Mouse (Mus musculus): Measurements from ENCODE around the gene Rbm4. TPM values are rescaled to one million over a fixed set of nuclear protein-coding genes. Genes with fewer than 3 reads are reported as not detected.
A peak's percentile ranks its signal among the peaks of the same experiment; 100 is the strongest.

The Rbm4 gene
- 39.8 and 46.8 TPM in 2 replicates for polyA plus RNA-seq (2016; fragmentation: Nextera tagmentation; extraction: Ambion mirVana)

DNA sequence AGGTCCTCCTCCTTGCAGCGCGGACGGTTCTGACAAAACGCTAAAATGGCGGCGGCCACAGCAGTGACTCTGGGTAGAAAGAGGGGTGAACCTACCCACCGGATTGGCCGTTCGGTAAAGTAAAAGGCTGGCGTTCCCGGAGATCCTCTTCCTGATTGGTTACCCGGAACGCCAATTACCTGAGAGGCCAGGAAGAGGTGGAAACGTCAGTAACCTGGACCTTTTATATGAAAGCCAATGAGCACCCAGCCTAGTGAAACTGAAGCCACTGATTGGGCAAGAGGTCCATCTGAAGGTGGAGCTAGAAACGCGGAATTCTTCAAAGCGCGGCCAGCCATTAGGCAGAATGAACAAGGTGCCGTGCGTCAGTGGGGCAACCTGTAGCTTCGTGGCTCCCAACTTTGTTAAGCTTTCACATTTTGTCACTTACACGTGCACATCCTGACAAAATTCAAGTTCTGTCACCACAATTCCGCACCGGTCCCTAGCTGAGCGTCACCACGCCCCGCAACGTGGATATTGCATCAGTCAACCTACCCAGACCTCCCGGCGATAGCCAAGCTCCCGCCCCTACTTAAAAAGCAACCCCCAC lies at the start of gene Rbm4:
Gene Rbm4 (minus strand): TSS at position 71 of the 592 bp plus-strand sequence.
- peak within 1 kb of the TSS; percentile 79 for H3K27ac ChIP-seq (ENCODE audit: poor library complexity, severe bottlenecking)
- peak; percentile 97 for ATAC-seq (ENCODE audit: insufficient number of reproducible peaks, low FRiP score)
- peak within 1 kb of the TSS; percentile 84 for H3K9ac ChIP-seq
- H3K9me3 ChIP-seq (replicated peaks) = no peaks in the 10 kb centered on the region
- H3K36me3 ChIP-seq = peaks cover 41% of the 10 kb centered on the region
- H3K4me3 ChIP-seq = peak within 1 kb of the TSS; percentile 91
- H3K27me3 ChIP-seq (replicated peaks) = no peaks in the 10 kb centered on the region
- H3K4me1 ChIP-seq (replicated peaks) = peaks cover 29% of the 10 kb centered on the region
- peak within 1 kb of the TSS; percentile 75 for H3K4me2 ChIP-seq
- WGBS = under 1% methylated on average over 31 of the region's 31 CpGs

DNA sequence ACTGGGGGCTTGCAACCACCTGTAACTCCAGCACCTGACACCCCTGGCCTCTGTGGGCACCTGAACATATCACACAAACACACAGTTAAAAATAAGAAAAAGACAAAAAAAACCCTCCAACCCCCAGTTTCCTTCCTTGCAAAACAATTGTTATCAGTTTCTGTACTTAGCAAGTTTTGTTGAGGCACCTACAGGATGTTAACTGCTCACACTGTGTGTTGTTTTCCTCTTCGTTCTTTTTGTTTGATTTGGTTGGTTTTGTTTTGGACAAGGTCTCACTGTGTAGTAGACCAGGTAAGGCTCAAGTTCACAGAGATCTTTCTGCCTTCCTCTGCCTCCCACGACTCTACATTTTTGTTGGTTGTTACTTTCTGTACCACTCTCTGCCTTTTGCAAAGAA lies 48.9 kb upstream of the Rbm4 start:
- peaks cover 15% of the 10 kb centered on the region for H3K4me1 ChIP-seq (replicated peaks)
- no peak overlapping the region for H3K27ac ChIP-seq (ENCODE audit: poor library complexity, severe bottlenecking)
- H3K4me2 ChIP-seq = no peak overlapping the region
- no peaks in the 10 kb centered on the region for H3K9me3 ChIP-seq (replicated peaks)
- H3K4me3 ChIP-seq = no peak overlapping the region
- WGBS = 56% methylated on average over 2 of the region's 2 CpGs
- peaks cover 36% of the 10 kb centered on the region for H3K27me3 ChIP-seq (replicated peaks)
- ATAC-seq (ENCODE audit: insufficient number of reproducible peaks, low FRiP score) = no peak
- H3K9ac ChIP-seq = no peak overlapping the region
- H3K36me3 ChIP-seq = no peaks in the 10 kb centered on the region

DNA sequence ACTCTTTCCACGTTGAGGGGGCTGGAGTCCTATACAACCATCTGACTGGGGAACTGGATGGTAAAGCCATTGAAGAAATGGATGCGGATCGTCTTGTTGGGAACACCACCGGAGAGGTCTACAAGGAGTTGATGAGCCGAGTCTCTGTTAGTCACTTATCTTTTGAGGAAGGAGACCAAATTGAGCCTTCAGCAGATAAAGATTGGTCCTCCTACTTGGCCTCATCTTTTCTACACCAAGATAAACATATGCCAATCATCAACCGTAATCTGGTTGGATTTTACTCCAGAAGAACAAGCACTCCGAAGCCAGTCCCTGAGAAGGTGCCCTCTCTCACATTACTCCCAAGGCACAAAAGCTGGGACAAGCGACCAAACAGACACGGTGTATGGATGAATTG lies 47.1 kb upstream of the Rbm4 start:
- 76% methylated on average over 9 of the region's 9 CpGs for WGBS

DNA sequence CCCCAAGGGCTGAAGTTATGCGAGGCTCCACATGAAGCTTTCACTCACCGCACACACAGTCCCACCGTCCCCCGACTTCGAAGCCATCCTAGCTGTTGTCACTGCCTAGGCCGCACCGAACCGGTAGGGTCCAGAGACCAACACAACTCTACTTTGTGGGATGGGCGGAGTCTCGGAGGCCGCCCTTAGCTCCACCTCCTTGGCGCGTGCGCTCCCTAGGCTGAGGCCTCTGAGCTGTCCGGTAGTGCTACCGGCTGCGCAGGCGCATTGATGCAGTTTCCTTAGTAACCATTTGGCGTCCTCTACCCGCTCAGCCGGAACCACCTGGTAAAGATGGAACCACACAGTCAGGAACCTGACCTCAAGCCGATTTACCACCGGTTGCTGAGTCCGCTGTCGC lies 45.4 kb upstream of the Rbm4 start, which contains the start of the genes Ccs and Ccdc87:
Gene Ccs (minus strand): TSS at position 184 of the 400 bp plus-strand sequence.
Gene Ccdc87 (plus strand): TSS at position 218 of the 400 bp plus-strand sequence.
- under 1% methylated on average over 25 of the region's 25 CpGs for WGBS
- peak; percentile 98 for ATAC-seq (ENCODE audit: insufficient number of reproducible peaks, low FRiP score)

More for the DNA sequence above, 47.1 kb upstream of the Rbm4 start:
- Histone ChIP-seq H3K4me2 (no peak overlapping the region), H3K4me1 (replicated peaks) (peaks cover 15% of the 10 kb centered on the region), H3K4me3 (no peak overlapping the region), H3K27me3 (replicated peaks) (peaks cover 36% of the 10 kb centered on the region), H3K27ac (ENCODE audit: poor library complexity, severe bottlenecking) (no peak overlapping the region), H3K9ac (no peak overlapping the region), H3K9me3 (replicated peaks) (no peaks in the 10 kb centered on the region), H3K36me3 (peaks cover 4% of the 10 kb centered on the region)
- ATAC-seq (ENCODE audit: insufficient number of reproducible peaks, low FRiP score) = no peak

DNA sequence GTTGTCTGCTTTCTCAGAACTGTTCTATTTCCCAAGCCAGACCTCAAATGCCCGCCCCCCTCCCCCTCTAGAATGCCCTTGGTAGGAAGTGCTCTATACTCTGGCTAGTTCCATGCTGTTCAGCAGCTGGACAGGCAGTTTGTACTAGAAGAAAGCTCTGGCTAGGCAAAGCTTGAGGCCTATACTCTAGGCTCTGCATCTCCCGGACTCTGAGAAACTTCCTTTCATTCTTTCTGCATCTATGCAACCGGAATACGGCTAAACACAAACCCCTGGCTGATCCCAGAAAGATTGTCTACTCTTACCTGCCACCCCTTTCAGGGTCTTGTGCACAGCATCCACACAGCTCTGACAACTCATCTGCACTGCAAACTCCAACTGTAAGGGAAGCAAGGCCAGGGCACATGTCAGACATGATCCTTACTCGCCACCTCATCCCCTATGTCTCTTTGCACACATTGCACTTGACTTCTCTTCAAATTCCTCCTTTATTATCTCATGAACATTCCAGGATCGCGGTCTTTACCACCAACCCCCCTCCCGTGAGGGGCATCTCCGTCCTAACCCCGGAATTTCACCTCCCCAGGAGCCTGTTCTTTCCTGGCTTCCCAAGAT lies 44.9 kb upstream of the Rbm4 start:
- H3K27me3 ChIP-seq (replicated peaks) = peaks cover 36% of the 10 kb centered on the region
- H3K4me3 ChIP-seq = peak overlapping the region; percentile 54
- H3K4me1 ChIP-seq (replicated peaks) = peaks cover 15% of the 10 kb centered on the region
- H3K27ac ChIP-seq (ENCODE audit: poor library complexity, severe bottlenecking) = no peak overlapping the region
- peaks cover 4% of the 10 kb centered on the region for H3K36me3 ChIP-seq
- peak; percentile 47 for ATAC-seq (ENCODE audit: insufficient number of reproducible peaks, low FRiP score)
- no peaks in the 10 kb centered on the region for H3K9me3 ChIP-seq (replicated peaks)
- H3K9ac ChIP-seq = peak overlapping the region; percentile 81
- WGBS = 31% methylated on average over 10 of the region's 10 CpGs
- H3K4me2 ChIP-seq = peak overlapping the region; percentile 86

More for the DNA sequence above, 45.4 kb upstream of the Rbm4 start, which contains the start of the genes Ccs and Ccdc87:
- Histone ChIP-seq H3K4me2 (peak within 1 kb of the TSS; percentile 86), H3K4me3 (peak within 1 kb of the TSS; percentile 54), H3K9me3 (replicated peaks) (no peaks in the 10 kb centered on the region), H3K27me3 (replicated peaks) (peaks cover 36% of the 10 kb centered on the region), H3K9ac (peak within 1 kb of the TSS; percentile 81), H3K36me3 (peaks cover 4% of the 10 kb centered on the region), H3K27ac (ENCODE audit: poor library complexity, severe bottlenecking) (no peak within 1 kb of the TSS), H3K4me1 (replicated peaks) (peaks cover 15% of the 10 kb centered on the region)

DNA sequence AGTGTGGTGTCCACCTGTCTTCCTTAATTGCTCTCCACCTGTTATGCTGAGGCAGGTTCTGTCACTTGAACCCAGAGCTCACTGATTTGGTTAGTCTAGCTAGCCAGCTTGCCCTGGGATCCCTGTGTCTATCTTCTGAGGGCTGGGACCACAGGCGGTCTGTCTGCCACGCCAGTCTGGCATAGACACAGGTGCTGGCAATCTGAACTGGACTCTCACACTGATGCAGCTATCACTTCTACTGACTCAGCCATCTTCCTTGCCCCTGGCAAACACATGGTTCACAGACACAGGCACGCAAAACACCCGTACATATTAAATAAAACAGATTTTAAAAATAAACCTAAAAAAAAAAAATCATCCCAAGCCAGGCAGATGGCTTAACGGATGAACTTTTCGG lies 43.3 kb upstream of the Rbm4 start:
- no peak overlapping the region for H3K27ac ChIP-seq (ENCODE audit: poor library complexity, severe bottlenecking)
- H3K9me3 ChIP-seq (replicated peaks) = no peaks in the 10 kb centered on the region
- peaks cover 17% of the 10 kb centered on the region for H3K36me3 ChIP-seq
- peaks cover 15% of the 10 kb centered on the region for H3K4me1 ChIP-seq (replicated peaks)
- no peak overlapping the region for H3K9ac ChIP-seq
- H3K4me3 ChIP-seq = no peak overlapping the region
- H3K27me3 ChIP-seq (replicated peaks) = peaks cover 25% of the 10 kb centered on the region
- WGBS = 89% methylated on average over 6 of the region's 6 CpGs
- no peak for ATAC-seq (ENCODE audit: insufficient number of reproducible peaks, low FRiP score)
- no peak overlapping the region for H3K4me2 ChIP-seq

DNA sequence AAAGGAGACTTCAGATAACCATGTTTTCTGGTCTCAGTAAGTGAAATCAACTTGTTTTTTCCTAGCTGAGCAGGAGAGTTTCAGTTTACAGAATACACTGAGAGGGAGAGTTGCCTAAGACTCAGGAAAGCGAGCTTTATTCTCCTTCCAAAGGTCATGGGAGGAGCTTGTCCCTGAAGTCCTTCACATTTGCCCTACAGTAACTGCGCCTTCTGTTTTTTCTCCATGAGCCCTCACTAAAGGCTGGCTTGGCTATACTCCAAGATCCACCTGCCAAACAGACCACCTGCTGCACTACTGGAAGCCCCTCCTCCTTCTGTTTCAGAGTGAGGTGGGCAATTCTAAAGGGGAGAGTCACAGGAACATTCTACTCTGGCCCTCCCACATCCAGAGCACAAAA lies 42.4 kb upstream of the Rbm4 start:
- 84% methylated on average over 2 of the region's 2 CpGs for WGBS
- H3K27ac ChIP-seq (ENCODE audit: poor library complexity, severe bottlenecking) = no peak overlapping the region
- peaks cover 17% of the 10 kb centered on the region for H3K36me3 ChIP-seq
- no peaks in the 10 kb centered on the region for H3K9me3 ChIP-seq (replicated peaks)
- H3K27me3 ChIP-seq (replicated peaks) = peaks cover 16% of the 10 kb centered on the region
- ATAC-seq (ENCODE audit: insufficient number of reproducible peaks, low FRiP score) = no peak
- peaks cover 15% of the 10 kb centered on the region for H3K4me1 ChIP-seq (replicated peaks)
- H3K4me2 ChIP-seq = no peak overlapping the region
- H3K4me3 ChIP-seq = no peak overlapping the region
- no peak overlapping the region for H3K9ac ChIP-seq

DNA sequence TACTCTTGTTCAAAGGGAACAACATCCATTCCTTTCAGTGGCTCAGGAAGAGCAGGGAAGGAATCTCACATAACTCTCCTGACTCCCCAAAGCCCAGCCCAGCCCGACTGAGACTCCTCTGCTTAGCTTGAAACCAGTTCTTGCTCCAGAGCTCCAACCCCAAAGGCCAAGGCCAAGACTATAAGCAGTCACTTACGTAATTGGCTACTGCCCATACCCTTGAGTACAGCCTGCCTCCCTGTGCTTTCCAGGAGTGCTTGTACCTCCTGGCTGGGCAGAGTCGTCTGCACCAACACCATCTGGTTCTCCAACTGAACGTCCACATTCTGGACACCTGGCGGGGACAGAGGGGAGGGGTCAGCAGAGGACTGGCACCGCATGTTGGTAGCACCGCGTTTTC lies 40.3 kb upstream of the Rbm4 start:
- Histone ChIP-seq H3K27ac (ENCODE audit: poor library complexity, severe bottlenecking) (no peak overlapping the region), H3K4me1 (replicated peaks) (peaks cover 10% of the 10 kb centered on the region; the same call in 1 of the 2 replicates), H3K27me3 (replicated peaks) (no peaks in the 10 kb centered on the region), H3K9ac (no peak overlapping the region), H3K4me2 (no peak overlapping the region), H3K9me3 (replicated peaks) (no peaks in the 10 kb centered on the region), H3K4me3 (no peak overlapping the region), H3K36me3 (peaks cover 22% of the 10 kb centered on the region)
- no peak for ATAC-seq (ENCODE audit: insufficient number of reproducible peaks, low FRiP score)
- WGBS = 83% methylated on average over 8 of the region's 8 CpGs

DNA sequence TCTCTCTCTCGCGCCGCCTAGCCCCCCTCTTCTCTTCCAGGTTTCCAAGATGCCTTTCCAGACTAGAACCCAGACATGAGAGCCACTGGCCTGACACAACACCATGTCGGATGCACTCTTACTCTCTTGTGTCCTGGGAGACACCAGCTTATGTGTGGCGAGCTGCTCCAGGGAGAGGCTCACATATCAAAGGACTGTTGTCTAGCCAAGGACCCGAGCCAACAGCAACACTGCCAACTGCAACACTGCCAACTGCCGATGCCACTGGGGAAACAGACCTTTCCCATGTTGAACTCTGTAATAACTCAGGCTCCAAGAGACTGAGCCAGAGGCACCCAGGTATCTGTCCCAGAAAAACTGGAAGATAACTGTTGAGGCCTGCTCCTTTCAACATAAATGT lies 35.5 kb upstream of the Rbm4 start:
- Histone ChIP-seq H3K4me2 (no peak overlapping the region), H3K27me3 (replicated peaks) (no peaks in the 10 kb centered on the region), H3K4me3 (no peak overlapping the region), H3K36me3 (peaks cover 40% of the 10 kb centered on the region), H3K4me1 (replicated peaks) (no peaks in the 10 kb centered on the region), H3K27ac (ENCODE audit: poor library complexity, severe bottlenecking) (no peak overlapping the region), H3K9me3 (replicated peaks) (no peaks in the 10 kb centered on the region), H3K9ac (no peak overlapping the region)
- 70% methylated on average over 7 of the region's 7 CpGs for WGBS
- ATAC-seq (ENCODE audit: insufficient number of reproducible peaks, low FRiP score) = no peak

DNA sequence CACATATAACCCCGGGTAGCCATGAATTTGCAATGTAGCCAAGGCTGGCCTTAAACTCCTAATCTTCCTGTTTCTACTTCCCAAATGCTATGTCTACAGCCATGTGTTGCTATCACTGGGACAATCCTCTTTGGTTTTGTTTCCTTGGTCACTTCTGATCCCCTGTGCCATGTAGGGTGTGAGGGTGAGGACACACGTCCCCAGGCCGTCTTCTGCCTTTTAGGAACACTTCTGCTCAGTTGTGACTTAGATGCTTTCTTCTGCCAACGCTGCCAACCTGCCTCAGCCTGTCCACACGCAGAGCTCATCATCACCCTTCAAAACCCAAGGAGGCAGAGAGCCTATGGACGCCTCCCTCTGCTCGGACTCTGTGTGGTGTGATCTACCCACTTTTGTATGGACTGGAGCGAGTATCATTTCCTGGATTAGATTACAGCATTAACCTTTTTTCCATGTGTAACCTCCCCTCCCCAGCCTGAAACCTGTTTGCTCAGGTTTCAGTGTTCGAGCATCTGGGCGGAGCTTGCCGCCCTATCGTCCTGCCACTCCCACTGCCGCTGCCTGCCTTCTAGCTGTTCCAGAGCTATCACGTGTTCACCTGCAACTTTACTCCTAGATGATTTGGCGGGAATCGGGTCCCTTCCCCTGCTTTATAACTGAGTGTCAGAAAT lies 34.9 kb upstream of the Rbm4 start:
- H3K36me3 ChIP-seq = peaks cover 43% of the 10 kb centered on the region

DNA sequence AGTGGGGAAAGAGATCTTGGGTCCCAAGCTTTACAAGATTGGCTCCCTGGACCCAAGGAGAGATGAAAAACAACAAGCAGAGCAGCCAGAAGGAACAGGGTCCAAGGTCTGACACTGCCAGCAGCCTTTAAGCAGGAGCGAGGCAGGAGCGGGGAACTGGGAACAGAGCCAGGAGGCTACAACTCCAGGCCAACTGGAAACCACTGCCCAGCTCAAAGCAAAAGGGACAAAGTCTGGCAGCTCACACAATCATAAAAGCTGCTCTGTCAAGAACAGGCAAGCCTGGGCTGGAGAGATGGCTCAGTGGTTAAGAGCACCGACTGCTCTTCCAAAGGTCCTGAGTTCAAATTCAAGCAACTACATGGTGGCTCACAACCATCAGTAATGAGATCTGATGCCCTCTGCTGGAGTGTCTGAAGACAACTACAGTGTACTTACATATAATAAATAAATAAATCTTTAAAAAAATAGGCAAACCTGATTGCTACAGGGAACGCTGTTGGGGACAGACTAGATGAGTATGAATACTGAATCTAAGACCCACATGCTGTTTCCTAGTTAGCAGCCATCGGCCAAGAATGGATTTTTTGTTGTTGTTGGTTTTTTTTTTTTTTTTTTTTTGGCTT lies 27.1 kb upstream of the Rbm4 start:
- H3K36me3 ChIP-seq = peaks cover 19% of the 10 kb centered on the region
- no peaks in the 10 kb centered on the region for H3K9me3 ChIP-seq (replicated peaks)
- 0 out of 2 replicates have a peak, but pooled peaks cover 2% of the 10 kb centered on the region for H3K27me3 ChIP-seq (replicated peaks)
- no peak overlapping the region for H3K4me2 ChIP-seq
- no peak overlapping the region for H3K27ac ChIP-seq (ENCODE audit: poor library complexity, severe bottlenecking)
- WGBS = 62% methylated on average over 5 of the region's 5 CpGs
- no peaks in the 10 kb centered on the region for H3K4me1 ChIP-seq (replicated peaks)
- H3K9ac ChIP-seq = no peak overlapping the region
- no peak overlapping the region for H3K4me3 ChIP-seq
- ATAC-seq (ENCODE audit: insufficient number of reproducible peaks, low FRiP score) = no peak

More for the DNA sequence above, 34.9 kb upstream of the Rbm4 start:
- no peaks in the 10 kb centered on the region for H3K27me3 ChIP-seq (replicated peaks)
- H3K4me2 ChIP-seq = no peak overlapping the region
- H3K4me1 ChIP-seq (replicated peaks) = no peaks in the 10 kb centered on the region
- no peak overlapping the region for H3K27ac ChIP-seq (ENCODE audit: poor library complexity, severe bottlenecking)
- H3K9ac ChIP-seq = no peak overlapping the region
- WGBS = 58% methylated on average over 16 of the region's 16 CpGs
- H3K4me3 ChIP-seq = no peak overlapping the region
- ATAC-seq (ENCODE audit: insufficient number of reproducible peaks, low FRiP score) = no peak
- no peaks in the 10 kb centered on the region for H3K9me3 ChIP-seq (replicated peaks)

Measured in heart, embryonic 12.5 days (tissue).